Mouse (Mus musculus) erythroblast, embryonic 14.5 days (primary cell): ENCODE measurements around the gene Gtf2ird1. TPM values are rescaled to one million over a fixed set of nuclear protein-coding genes. Genes with fewer than 3 reads are reported as not detected.
"Not testable (repeated sequence)": the region's sequence is repeated elsewhere in the genome, so short reads cannot be mapped to it uniquely, and the experiment has no call there.

Experiments
- H3K27me3 ChIP-seq: 2 replicates; pipeline ENCODE4 v1.6.1; 2012; ENCODE audit warnings: inconsistent platforms; ENCODE audit not compliant: control insufficient read depth
- H3K36me3 ChIP-seq: 2 replicates; pipeline ENCODE4 v1.6.1; 2012; ENCODE audit warnings: mild to moderate bottlenecking, inconsistent platforms; ENCODE audit not compliant: control insufficient read depth
- H3K4me1 ChIP-seq: 2 replicates; pipeline ENCODE4 v1.6.1; 2012; ENCODE audit warnings: inconsistent platforms; ENCODE audit not compliant: control insufficient read depth
- H3K4me3 ChIP-seq: replicated peaks from 2 replicates; pipeline ENCODE3; 2012; ENCODE audit warnings: moderate library complexity, mild to moderate bottlenecking, inconsistent platforms
- H3K9me3 ChIP-seq: 2 replicates; pipeline ENCODE4 v1.6.1; 2012; ENCODE audit warnings: low read length, inconsistent platforms, mixed read lengths; ENCODE audit not compliant: control insufficient read depth
- GATA1 ChIP-seq: IDR thresholded peaks from 2 replicates; pipeline ENCODE4 v1.6.1; 2012; ENCODE audit warnings: low read length, inconsistent platforms, mixed read lengths
- TAL1 ChIP-seq: IDR thresholded peaks from 3 replicates; pipeline ENCODE4 v1.6.1; 2012; ENCODE audit warnings: low read length, inconsistent platforms, mixed read lengths
- polyA plus RNA-seq: library from polyadenylated mRNA; stranded (reverse); fragments of >175 nt; gene quantifications from 2 replicates; pipeline ENCODE4 v1.2.3, GENCODE M21; 2012

Gene Gtf2ird1
- polyA plus RNA-seq, 1 experiment: 2.0 TPM

GRCm38 (mm10) chr5:134375256-134375655 lies 81.3 kb downstream of the Gtf2ird1 start:
- no peak for TF ChIP-seq TAL1
- no peak for TF ChIP-seq GATA1
- peaks cover 8% of the 10 kb centered on the region for H3K36me3 ChIP-seq
- H3K9me3 ChIP-seq: no peaks in the 10 kb centered on the region
- no peak overlapping the region for H3K4me3 ChIP-seq
- H3K4me1 ChIP-seq: no peaks in the 10 kb centered on the region
- H3K27me3 ChIP-seq: no peaks in the 10 kb centered on the region

GRCm38 (mm10) chr5:134374546-134374945 lies 82.0 kb downstream of the Gtf2ird1 start:
- Histone ChIP-seq H3K36me3 (peaks cover 5% of the 10 kb centered on the region), H3K4me1 (no peaks in the 10 kb centered on the region), H3K9me3 (no peaks in the 10 kb centered on the region), H3K4me3 (no peak overlapping the region), H3K27me3 (no peaks in the 10 kb centered on the region)
- TF ChIP-seq TAL1 (no peak), GATA1 (no peak)

- Histone ChIP-seq H3K9me3 (no peaks in the 10 kb centered on the region), H3K36me3 (peaks cover 2% of the 10 kb centered on the region; the same call in 1 of the 2 replicates), H3K4me3 (no peak overlapping the region), H3K27me3 (no peaks in the 10 kb centered on the region), H3K4me1 (no peaks in the 10 kb centered on the region)
- TF ChIP-seq GATA1 (no peak), TAL1 (no peak)
Observed at GRCm38 (mm10) chr5:134373912-134374488, 82.5 kb downstream of the Gtf2ird1 start.

- H3K27me3 ChIP-seq: no peaks in the 10 kb centered on the region
- peaks cover 2% of the 10 kb centered on the region; the same call in 1 of the 2 replicates for H3K36me3 ChIP-seq
- no peaks in the 10 kb centered on the region for H3K9me3 ChIP-seq
- no peaks in the 10 kb centered on the region for H3K4me1 ChIP-seq
- TF ChIP-seq GATA1 (no peak), TAL1 (no peak)
- no peak overlapping the region for H3K4me3 ChIP-seq
Observed at GRCm38 (mm10) chr5:134372926-134373658, 83.4 kb downstream of the Gtf2ird1 start.

GRCm38 (mm10) chr5:134371511-134372289 lies 84.8 kb downstream of the Gtf2ird1 start:
- Histone ChIP-seq H3K9me3 (no peaks in the 10 kb centered on the region), H3K4me3 (no peak overlapping the region), H3K27me3 (no peaks in the 10 kb centered on the region), H3K36me3 (peaks cover 2% of the 10 kb centered on the region; the same call in 1 of the 2 replicates), H3K4me1 (no peaks in the 10 kb centered on the region)
- TF ChIP-seq GATA1 (no peak), TAL1 (no peak)

- no peak overlapping the region for H3K4me3 ChIP-seq
- TF ChIP-seq TAL1: no peak
- TF ChIP-seq GATA1: no peak
- no peaks in the 10 kb centered on the region for H3K27me3 ChIP-seq
- no peaks in the 10 kb centered on the region for H3K9me3 ChIP-seq
- H3K4me1 ChIP-seq: no peaks in the 10 kb centered on the region
- H3K36me3 ChIP-seq: peaks cover 4% of the 10 kb centered on the region; the same call in 1 of the 2 replicates
Observed at GRCm38 (mm10) chr5:134370831-134371230, 85.7 kb downstream of the Gtf2ird1 start.

GRCm38 (mm10) chr5:134359101-134359500 lies 97.4 kb downstream of the Gtf2ird1 start:
- H3K36me3 ChIP-seq: peaks cover 23% of the 10 kb centered on the region
- H3K4me1 ChIP-seq: no peaks in the 10 kb centered on the region
- TF ChIP-seq GATA1: no peak
- no peak for TF ChIP-seq TAL1
- no peak overlapping the region for H3K4me3 ChIP-seq
- H3K9me3 ChIP-seq: no peaks in the 10 kb centered on the region
- H3K27me3 ChIP-seq: no peaks in the 10 kb centered on the region

- H3K27me3 ChIP-seq, H3K4me3 ChIP-seq, H3K4me1 ChIP-seq, H3K9me3 ChIP-seq: not testable (repeated sequence)
- H3K36me3 ChIP-seq: peaks cover 12% of the 10 kb centered on the region
Observed at GRCm38 (mm10) chr5:134355372-134355771, 101.1 kb downstream of the Gtf2ird1 start.

GRCm38 (mm10) chr5:134353117-134353516 lies 103.4 kb downstream of the Gtf2ird1 start:
- H3K4me3 ChIP-seq: no peak overlapping the region
- no peaks in the 10 kb centered on the region for H3K27me3 ChIP-seq
- TF ChIP-seq TAL1 (no peak), GATA1 (no peak)
- H3K4me1 ChIP-seq: peaks cover 15% of the 10 kb centered on the region
- H3K9me3 ChIP-seq: no peaks in the 10 kb centered on the region
- no peaks in the 10 kb centered on the region for H3K36me3 ChIP-seq
